Mouse (Mus musculus) spleen, adult 2 months (tissue): ENCODE results near the gene Use1. TPM values are rescaled to one million over a fixed set of nuclear protein-coding genes. Genes with fewer than 3 reads are reported as not detected.

Source experiments
- DNase-seq, 2 experiments: peaks; one replicate each; pipeline versions ENCODE4 v3.0.0 to v3.0.0-alpha.2; 2012 to 2021; ENCODE audit warnings: low spot score in 2 of 2, low read depth in 1 of 2
- H3K27ac ChIP-seq: fragments of 200-500 bp; 2 replicates; pipeline ENCODE4 v1.5.1; 2012; ENCODE audit warnings: low read length, inconsistent platforms; ENCODE audit not compliant: insufficient read depth
- H3K27me3 ChIP-seq: fragments of 200-500 bp; 2 replicates; pipeline ENCODE4 v1.6.1; 2012; ENCODE audit warnings: mild to moderate bottlenecking, moderate library complexity, low read length, inconsistent platforms; ENCODE audit not compliant: control insufficient read depth, insufficient read depth
- H3K36me3 ChIP-seq: fragments of 200-500 bp; 2 replicates; pipeline ENCODE4 v1.6.1; 2012; ENCODE audit warnings: mild to moderate bottlenecking, low read length, inconsistent platforms; ENCODE audit not compliant: control insufficient read depth, insufficient read depth
- H3K4me1 ChIP-seq: fragments of 200-500 bp; 2 replicates; pipeline ENCODE4 v1.6.1; 2011; ENCODE audit warnings: inconsistent platforms; ENCODE audit not compliant: control insufficient read depth, insufficient read depth, insufficient read length
- H3K4me3 ChIP-seq: fragments of 200-500 bp; 2 replicates; pipeline ENCODE4 v1.5.1; 2011; ENCODE audit warnings: mild to moderate bottlenecking, inconsistent platforms; ENCODE audit not compliant: insufficient read depth, insufficient read length; ENCODE audit errors: extremely low read depth
- CTCF ChIP-seq: fragments of 200-500 bp; IDR thresholded peaks from 2 replicates; pipeline ENCODE4 v1.5.1; 2011; ENCODE audit warnings: mild to moderate bottlenecking, inconsistent platforms; ENCODE audit not compliant: insufficient read depth, insufficient read length, insufficient replicate concordance; ENCODE audit errors: extremely low read depth
- POLR2A ChIP-seq: fragments of 200-500 bp; IDR thresholded peaks from 2 replicates; pipeline ENCODE4 v1.6.1; 2011; ENCODE audit warnings: low read depth, low read length, inconsistent platforms
- WGBS: fragments of 180-500 bp; shearing (Covaris S2); methylation state at CpG from one replicate; pipeline ENCODE4 v1.1.7; 2018; 5-methylcytosine and 5-hydroxymethylcytosine counted together
- polyA plus RNA-seq: library from polyadenylated mRNA; depleted of rRNA; stranded (reverse); fragments of >200 nt; gene quantifications from 2 replicates; pipeline ENCODE4 v1.2.3, GENCODE M21; 2012

Gene Use1
- polyA plus RNA-seq, 1 experiment: 104 TPM

DNA sequence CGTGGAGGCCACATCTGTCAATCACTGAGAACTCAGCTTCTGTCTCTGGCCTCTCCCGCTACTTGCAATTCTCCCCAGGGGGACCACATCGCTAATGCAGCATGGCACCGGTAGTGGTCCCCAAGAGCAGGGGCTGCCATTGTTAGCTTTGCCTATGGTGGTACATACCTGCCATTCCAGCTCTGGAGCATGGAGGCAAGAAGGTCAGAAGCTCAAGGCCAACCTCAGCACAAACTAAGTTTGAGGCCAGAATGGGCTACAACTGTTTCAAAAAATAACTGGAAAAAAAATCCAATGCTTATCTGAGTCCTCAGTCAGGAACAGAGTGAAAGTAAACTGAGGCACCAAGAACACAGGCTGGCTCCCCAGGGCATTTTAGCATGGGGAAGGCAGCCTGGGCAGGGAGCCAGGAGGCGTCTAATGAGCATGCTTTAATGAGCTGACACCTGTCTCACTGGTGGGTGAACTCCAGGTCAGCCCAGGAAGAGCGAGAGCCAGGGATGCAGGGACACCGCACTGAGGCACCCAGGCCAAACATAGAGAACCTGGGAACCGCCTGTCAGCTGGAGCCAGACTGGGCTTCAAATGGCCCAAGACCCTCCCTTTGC is 9.9 kb downstream of the Use1 start:
- Histone ChIP-seq H3K27ac (no peak overlapping the region), H3K36me3 (peaks cover 7% of the 10 kb centered on the region), H3K4me1 (peaks cover 22% of the 10 kb centered on the region), H3K4me3 (no peak overlapping the region), H3K27me3 (peaks cover 11% of the 10 kb centered on the region)
- WGBS: 76% methylated on average over 8 of the region's 8 CpGs
- TF ChIP-seq POLR2A (no peak), CTCF (no peak)
- no peak for DNase-seq

DNA sequence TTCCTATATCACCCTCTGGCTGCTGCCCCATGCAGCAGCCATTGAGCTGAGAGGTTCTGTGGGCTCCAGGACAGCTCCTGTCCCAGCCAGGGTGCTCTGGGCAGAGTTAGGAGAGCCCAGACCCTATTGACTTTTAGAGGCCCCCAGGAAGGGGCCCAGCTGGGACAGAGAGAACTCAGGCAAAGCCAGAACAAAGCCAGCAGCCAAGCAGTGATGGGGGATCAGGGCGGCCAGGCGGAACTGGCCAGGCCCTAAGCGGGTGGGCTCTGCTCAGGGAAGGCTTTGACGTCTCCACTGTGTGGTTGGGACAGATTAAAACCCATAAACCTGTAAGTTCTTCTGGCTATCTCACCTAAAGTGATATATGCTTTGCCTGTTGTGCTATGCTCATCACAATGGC is 12.4 kb downstream of the Use1 start:
- DNase-seq: no peak
- Histone ChIP-seq H3K4me3 (no peak overlapping the region), H3K27me3 (peaks cover 13% of the 10 kb centered on the region), H3K27ac (no peak overlapping the region), H3K36me3 (peaks cover 3% of the 10 kb centered on the region), H3K4me1 (peaks cover 25% of the 10 kb centered on the region)
- WGBS: 81% methylated on average over 4 of the region's 4 CpGs
- no peak for TF ChIP-seq POLR2A
- no peak for TF ChIP-seq CTCF

DNA sequence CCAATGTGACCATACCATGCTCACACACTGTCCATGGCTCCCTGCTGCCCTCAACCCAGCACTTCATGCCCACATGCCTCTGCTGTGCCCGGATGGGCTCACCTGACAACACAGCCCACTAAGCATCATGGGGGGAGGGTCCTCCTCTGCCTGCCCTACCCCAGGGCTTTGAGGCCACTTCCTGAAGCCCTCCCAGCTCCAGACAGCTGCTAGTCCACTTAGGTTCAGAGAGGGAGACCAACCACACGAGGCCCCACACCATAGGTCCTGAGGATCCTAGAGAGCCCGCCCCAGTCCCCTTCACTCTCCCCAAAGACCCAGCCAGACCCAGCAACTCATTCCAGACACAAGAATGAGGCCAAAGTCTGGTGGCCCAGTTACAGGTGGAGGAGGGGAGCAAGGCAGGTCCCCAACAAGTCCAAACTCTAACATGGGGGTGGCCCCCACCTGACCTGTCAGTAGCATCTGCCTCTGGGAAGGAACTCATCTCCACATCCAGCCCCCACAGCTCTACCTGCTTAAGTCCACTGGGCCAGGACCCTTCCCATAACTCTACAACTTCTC is 12.9 kb downstream of the Use1 start:
- DNase-seq: no peak
- no peak overlapping the region for H3K4me3 ChIP-seq

DNA sequence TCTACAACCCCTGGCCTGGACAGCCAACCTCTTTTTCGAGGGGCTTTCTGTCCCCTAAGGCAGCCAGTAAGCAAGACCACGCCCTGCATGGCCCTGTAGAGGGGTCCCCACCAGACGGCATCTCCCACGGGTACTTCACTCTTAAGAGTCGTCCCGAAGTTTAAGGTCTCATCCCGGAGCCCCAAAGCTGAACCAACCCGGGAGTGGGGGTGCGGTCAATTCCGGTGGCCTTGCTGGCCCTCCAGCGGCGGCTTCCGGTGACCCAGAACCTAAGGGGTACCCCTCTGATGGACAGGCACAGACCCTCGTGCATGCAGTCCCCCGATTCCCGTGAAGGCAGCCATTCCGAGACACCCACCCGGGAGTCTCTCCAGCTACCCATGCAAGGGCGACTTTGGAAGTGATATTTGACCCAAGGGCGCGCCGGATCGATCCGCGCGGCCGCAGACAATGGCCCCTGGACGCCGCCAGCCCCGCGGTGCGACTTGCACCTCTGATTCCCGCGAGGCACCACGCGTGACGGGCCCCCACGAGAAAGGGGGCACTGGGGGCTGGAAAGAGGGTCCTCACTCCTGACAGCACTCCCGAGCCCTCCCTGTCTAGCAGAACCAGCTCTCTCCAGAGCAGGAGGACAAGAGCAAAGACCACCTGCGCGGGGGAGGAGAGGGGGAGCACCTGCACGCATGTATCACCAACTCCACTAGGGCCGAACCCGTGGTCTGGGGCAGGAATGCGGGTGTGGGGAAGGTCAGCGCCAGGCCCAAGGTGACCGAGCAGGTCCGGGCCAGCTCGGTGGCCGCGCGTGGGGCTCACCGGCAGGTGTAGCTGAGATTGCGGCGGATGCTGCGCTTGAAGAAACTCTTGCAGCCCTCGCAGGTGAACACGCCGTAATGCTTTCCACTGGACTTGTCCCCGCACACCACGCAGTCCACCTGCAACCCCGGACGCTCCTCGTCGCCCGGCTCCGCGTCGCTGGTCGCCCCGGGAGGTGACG is 13.8 kb downstream of the Use1 start:
- peaks cover 25% of the 10 kb centered on the region for H3K4me1 ChIP-seq
- TF ChIP-seq CTCF: no peak
- no peak for TF ChIP-seq POLR2A
- peak overlapping the region; percentile 64; the same call in 1 of the 2 replicates for H3K4me3 ChIP-seq
- H3K27me3 ChIP-seq: peaks cover 13% of the 10 kb centered on the region
- H3K36me3 ChIP-seq: no peaks in the 10 kb centered on the region
- no peak for DNase-seq
- 0 out of 2 replicates have a peak overlapping the region, but pooled peaks have one; percentile 81 for H3K27ac ChIP-seq
- WGBS: 11% methylated on average over 72 of the region's 72 CpGs

More for the DNA sequence above, 12.9 kb downstream of the Use1 start:
- WGBS: 82% methylated on average over 3 of the region's 3 CpGs
- TF ChIP-seq POLR2A (no peak), CTCF (no peak)
- Histone ChIP-seq H3K4me1 (peaks cover 25% of the 10 kb centered on the region), H3K27me3 (peaks cover 13% of the 10 kb centered on the region), H3K36me3 (no peaks in the 10 kb centered on the region), H3K27ac (no peak overlapping the region)

DNA sequence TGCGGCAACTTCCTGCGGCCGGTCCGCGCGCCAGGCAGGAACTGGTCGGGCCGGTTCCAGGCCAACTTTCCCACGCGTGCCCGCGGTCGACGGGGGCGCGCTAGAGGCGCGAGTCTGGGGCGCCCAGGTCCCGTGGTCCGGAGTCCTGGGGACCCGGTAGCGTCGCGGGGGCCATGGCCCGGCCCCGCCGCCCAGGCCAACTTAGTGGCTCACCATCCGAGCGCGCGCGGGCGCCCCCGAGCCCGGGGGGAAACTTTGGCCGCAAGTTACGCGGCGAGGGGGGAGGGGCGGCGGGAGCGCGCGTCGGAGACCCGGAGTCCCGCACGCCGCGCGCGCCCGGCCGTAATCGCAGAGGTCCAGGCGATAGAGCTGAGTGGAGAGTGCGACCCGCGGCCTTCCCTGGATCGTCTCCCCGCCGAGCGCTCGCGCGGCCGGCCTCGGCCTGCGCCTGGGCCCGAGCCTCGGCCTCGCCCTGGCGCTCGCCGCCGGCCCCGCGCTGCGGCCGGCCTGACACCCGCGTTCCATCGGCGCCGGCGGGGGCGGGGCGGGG is 14.8 kb downstream of the Use1 start, which contains the start of gene Nr2f6:
Gene Nr2f6 (minus strand): TSS at position 540 of the 550 bp plus-strand sequence.
- TF ChIP-seq CTCF (no peak), POLR2A (no peak)
- Histone ChIP-seq H3K27me3 (peaks cover 13% of the 10 kb centered on the region), H3K4me1 (peaks cover 15% of the 10 kb centered on the region), H3K36me3 (no peaks in the 10 kb centered on the region), H3K4me3 (peak within 1 kb of the TSS; percentile 72), H3K27ac (peak within 1 kb of the TSS; percentile 81)
- WGBS: under 1% methylated on average over 82 of the region's 89 CpGs
- DNase-seq: peak in 1 of 2 experiments; percentile 46
